Mouse (Mus musculus) small intestine, adult 2 months (tissue): ENCODE results near the gene Clock.

Experiments
- CTCF ChIP-seq: fragments of 200-500 bp; IDR thresholded peaks from 2 replicates; pipeline ENCODE4 v1.5.1; 2012; ENCODE audit warnings: low read depth, mild to moderate bottlenecking, control low read depth, inconsistent platforms, low read length, moderate library complexity, mixed read lengths; ENCODE audit not compliant: insufficient replicate concordance, insufficient read length; ENCODE audit errors: extremely low read depth
- POLR2A ChIP-seq: fragments of 200-500 bp; IDR thresholded peaks from 2 replicates; pipeline ENCODE4 v1.6.1; 2012; ENCODE audit warnings: low read depth, mild to moderate bottlenecking, control low read depth, inconsistent platforms, low read length, moderate library complexity

GRCm38 (mm10) chr5:76179171-76179570 lies 125.4 kb downstream of the Clock start:
- TF ChIP-seq POLR2A, result no peak
- no peak for TF ChIP-seq CTCF
